In the genomic region with DNA sequence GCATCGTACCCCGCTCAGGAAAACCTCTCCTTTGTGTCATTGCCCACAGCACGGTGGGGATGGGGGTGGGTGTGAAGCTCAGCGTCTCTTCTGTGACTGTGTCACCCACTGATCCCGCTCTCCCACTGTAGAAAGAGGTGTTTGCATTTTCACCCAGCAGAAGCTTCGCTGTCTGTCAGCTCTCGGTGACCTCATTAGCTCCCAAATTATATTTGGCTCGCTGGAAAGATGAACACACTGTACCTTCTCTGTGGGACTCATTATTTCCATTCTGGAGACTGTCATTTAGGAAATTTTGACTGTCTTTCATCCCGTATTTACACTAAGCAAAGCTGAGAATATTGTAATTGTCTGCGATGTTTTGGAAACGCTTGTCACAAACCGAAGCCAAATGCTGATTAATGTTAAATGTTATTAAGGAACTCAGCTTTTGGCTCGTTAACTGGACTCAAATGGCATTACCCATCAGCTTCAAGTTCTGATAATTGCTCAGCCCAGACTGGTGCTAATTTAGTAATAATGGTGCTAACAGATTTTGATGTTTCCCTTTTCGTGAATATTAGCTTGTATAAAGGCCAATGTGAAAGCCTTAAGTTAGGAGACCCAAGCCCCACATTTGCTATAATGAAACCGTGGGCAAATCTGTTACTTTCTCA, we compare ENCODE assay signal across 14 mouse cellular contexts. TPM values are rescaled to one million over a fixed set of nuclear protein-coding genes. Genes with fewer than 3 reads are reported as not detected.
DNase-seq lines count a peak whose midpoint lies in the region; ATAC-seq and TF ChIP-seq lines count a peak whose summit lies in the region.
"Had no signal": no experiment of that assay in that cellular context is flagged by ENCODE, and none has a peak within 500 bp of the region (broad histone marks: within the 10 kb centered on the region; RNA-seq: fewer than 3 reads in every experiment).

No protein-coding gene starts in this region.

- no peak overlapping the region for H3K4me3 ChIP-seq in hindbrain, postnatal 0 days (ENCODE audit: low read length)
- H3K4me3 ChIP-seq in hindbrain, embryonic 12.5 days = no peak overlapping the region
- no peak overlapping the region for H3K4me3 ChIP-seq in forebrain, embryonic 14.5 days (ENCODE audit: low read depth, low read length)
- H3K4me3 ChIP-seq: heart, embryonic 15.5 days; liver, embryonic 13.5 days; neural tube, embryonic 13.5 days had no signal

- DNase-seq in hindbrain, postnatal 0 days (ENCODE audit: low spot score) = peak; percentile 43
- peak; percentile 84 for DNase-seq in brain, adult 2 months (ENCODE audit: low read depth, low spot score)
- DNase-seq in cerebellum, adult 11 months = peak; percentile 32
- peak; percentile 83 for DNase-seq in forebrain, embryonic 14.5 days (ENCODE audit: low spot score)
- no peak for DNase-seq in thymus, postnatal 10 days (ENCODE audit: low spot score in 2 of 2)
- no peak for DNase-seq in urinary bladder, postnatal 25 days (ENCODE audit: low spot score)
- DNase-seq: liver, embryonic 13.5 days; thymus, adult 18-20 months had no signal

- H3K27ac ChIP-seq in hindbrain, postnatal 0 days = no peak overlapping the region; the same call in 1 of the 2 replicates
- no peak overlapping the region for H3K27ac ChIP-seq in hindbrain, embryonic 12.5 days
- no peak overlapping the region for H3K27ac ChIP-seq in forebrain, embryonic 14.5 days (ENCODE audit: low read depth, low read length)
- H3K27ac ChIP-seq: heart, embryonic 15.5 days; liver, embryonic 13.5 days; neural tube, embryonic 13.5 days had no signal

- no peak overlapping the region for H3K4me2 ChIP-seq in hindbrain, postnatal 0 days (ENCODE audit: low read depth, low read length)
- H3K4me2 ChIP-seq in hindbrain, embryonic 12.5 days (replicated peaks) = no peak overlapping the region
- peak overlapping the region; percentile 25 for H3K4me2 ChIP-seq in forebrain, embryonic 14.5 days (ENCODE audit: low read length)
- H3K4me2 ChIP-seq: heart, embryonic 15.5 days; liver, embryonic 13.5 days; neural tube, embryonic 13.5 days had no signal

- no peak overlapping the region for H3K9ac ChIP-seq in hindbrain, postnatal 0 days (replicated peaks; ENCODE audit: low read length)
- H3K9ac ChIP-seq in hindbrain, embryonic 12.5 days = no peak overlapping the region
- no peak overlapping the region for H3K9ac ChIP-seq in forebrain, embryonic 14.5 days (ENCODE audit: low read length)
- H3K9ac ChIP-seq: heart, embryonic 15.5 days; liver, embryonic 13.5 days; neural tube, embryonic 13.5 days had no signal

- TF ChIP-seq CTCF in hindbrain, postnatal 0 days (IDR thresholded peaks at IDR 0.05; ENCODE audit: low read depth) = no peak

- peak; percentile 56 for ATAC-seq in hindbrain, postnatal 0 days
- ATAC-seq in hindbrain, embryonic 12.5 days (ENCODE audit: low FRiP score) = no peak
- peak; percentile 72 for ATAC-seq in forebrain, embryonic 14.5 days

- H3K36me3 ChIP-seq in hindbrain, postnatal 0 days (ENCODE audit: insufficient read depth, low read length) = no peaks in the 10 kb centered on the region
- H3K36me3 ChIP-seq in hindbrain, embryonic 12.5 days = no peaks in the 10 kb centered on the region
- no peaks in the 10 kb centered on the region for H3K36me3 ChIP-seq in forebrain, embryonic 14.5 days (ENCODE audit: control insufficient read depth, insufficient read depth, low read length)
- H3K36me3 ChIP-seq: G1E; heart, embryonic 15.5 days; liver, embryonic 13.5 days; neural tube, embryonic 13.5 days had no signal

- H3K4me1 ChIP-seq in hindbrain, postnatal 0 days (ENCODE audit: insufficient read depth, low read length) = no peaks in the 10 kb centered on the region
- no peaks in the 10 kb centered on the region for H3K4me1 ChIP-seq in hindbrain, embryonic 12.5 days
- H3K4me1 ChIP-seq in forebrain, embryonic 14.5 days (ENCODE audit: control insufficient read depth, insufficient read depth, low read length) = peaks cover 2% of the 10 kb centered on the region; the same call in 1 of the 2 replicates
- H3K4me1 ChIP-seq: heart, embryonic 15.5 days; liver, embryonic 13.5 days; neural tube, embryonic 13.5 days had no signal

- H3K27me3 ChIP-seq in hindbrain, postnatal 0 days (ENCODE audit: insufficient read depth, low read length) = no peaks in the 10 kb centered on the region
- H3K27me3 ChIP-seq in hindbrain, embryonic 12.5 days = no peaks in the 10 kb centered on the region
- H3K27me3 ChIP-seq in forebrain, embryonic 14.5 days (replicated peaks; ENCODE audit: control insufficient read depth, insufficient read depth, low read length) = no peaks in the 10 kb centered on the region
- H3K27me3 ChIP-seq: heart, embryonic 15.5 days; liver, embryonic 13.5 days; neural tube, embryonic 13.5 days had no signal

- WGBS in hindbrain, postnatal 0 days = 47% methylated on average over 15 of the region's 15 CpGs
- WGBS in hindbrain, embryonic 12.5 days = 77% methylated on average over 15 of the region's 15 CpGs
- 29% methylated on average over 15 of the region's 15 CpGs for WGBS in forebrain, embryonic 14.5 days

- no peaks in the 10 kb centered on the region for H3K9me3 ChIP-seq in hindbrain, postnatal 0 days (ENCODE audit: low read length)
- no peaks in the 10 kb centered on the region for H3K9me3 ChIP-seq in hindbrain, embryonic 12.5 days (replicated peaks)
- H3K9me3 ChIP-seq in forebrain, embryonic 14.5 days (replicated peaks; ENCODE audit: control insufficient read depth, low read length) = no peaks in the 10 kb centered on the region
- H3K9me3 ChIP-seq: G1E; heart, embryonic 15.5 days; liver, embryonic 13.5 days; neural tube, embryonic 13.5 days had no signal

RNA-seq across cellular contexts. Expression of a gene that starts 51.8 kb away (rescaled TPM):
- total RNA-seq in hindbrain, postnatal 0 days (2014; rRNA removed) = not detected in 2 replicates
- polyA plus RNA-seq in hindbrain, postnatal 0 days (2015; fragmentation: Nextera tagmentation; extraction: Ambion mirVana) = 0.13 TPM in 1 of 2 replicates, not detected in the other
- polyA plus RNA-seq in hindbrain, embryonic 12.5 days (2016; fragmentation: Nextera tagmentation; extraction: Ambion mirVana) = not detected in 2 replicates
- not detected in 2 replicates for polyA plus RNA-seq in forebrain, embryonic 14.5 days (2014; fragmentation: Nextera tagmentation; extraction: Ambion mirVana)
- total RNA-seq: common myeloid progenitor, adult 5-6 weeks had no signal
- polyA plus RNA-seq: G1E; heart, embryonic 15.5 days; kidney, embryonic 14.5 days; liver, embryonic 13.5 days; neural tube, embryonic 13.5 days had no signal

Comparison
In these comparisons a context has a peak if more than half of its experiments do, and no peak if none do; other contexts are left out.
1. DNase-seq: peak in hindbrain, postnatal 0 days (single experiment), brain, adult 2 months (single experiment), cerebellum, adult 11 months (single experiment) and forebrain, embryonic 14.5 days (single experiment); none in thymus, postnatal 10 days (0 of 2) and urinary bladder, postnatal 25 days (single experiment).